Mouse (Mus musculus) intestine, embryonic 16.5 days (tissue): ENCODE measurements around the gene Tspan14. TPM values are rescaled to one million over a fixed set of nuclear protein-coding genes. Genes with fewer than 3 reads are reported as not detected.

Source experiments
- ATAC-seq: fragments of 200-750 bp; cut with Nextera tagmentation; 2 replicates; pipeline ENCODE4 v1.8.0; 2017; ENCODE audit warnings: moderate TSS enrichment, moderate library complexity
- H3K27ac ChIP-seq: fragments of 300-500 bp; sonication (generic); 2 replicates; pipeline ENCODE4 v1.5.1; 2014; ENCODE audit warnings: mild to moderate bottlenecking, low read length
- H3K27me3 ChIP-seq: fragments of 300-500 bp; sonication (generic); replicated peaks from 2 replicates; pipeline ENCODE4 v1.6.1; 2014; ENCODE audit warnings: low read length, control low read depth, mixed read lengths; ENCODE audit not compliant: control insufficient read depth, insufficient read depth
- H3K36me3 ChIP-seq: fragments of 300-500 bp; sonication (generic); 2 replicates; pipeline ENCODE4 v1.6.1; 2014; ENCODE audit warnings: low read length, control low read depth; ENCODE audit not compliant: control insufficient read depth, insufficient read depth
- H3K4me1 ChIP-seq: fragments of 300-500 bp; sonication (generic); 2 replicates; pipeline ENCODE4 v1.6.1; 2014; ENCODE audit warnings: low read length, control low read depth, mixed read lengths; ENCODE audit not compliant: control insufficient read depth, insufficient read depth
- H3K4me2 ChIP-seq: fragments of 300-500 bp; sonication (generic); 2 replicates; pipeline ENCODE4 v1.6.1; 2014; ENCODE audit warnings: low read depth, low read length, control low read depth
- H3K4me3 ChIP-seq: fragments of 300-500 bp; sonication (generic); 2 replicates; pipeline ENCODE4 v1.5.1; 2014; ENCODE audit warnings: mild to moderate bottlenecking, low read length
- H3K9ac ChIP-seq: fragments of 300-500 bp; sonication (generic); 2 replicates; pipeline ENCODE4 v1.6.1; 2014; ENCODE audit warnings: low read depth, low read length
- H3K9me3 ChIP-seq: fragments of 300-500 bp; sonication (generic); 2 replicates; pipeline ENCODE4 v1.6.1; 2016; ENCODE audit warnings: low read length, control low read depth; ENCODE audit not compliant: control insufficient read depth
- WGBS: fragments of 180-500 bp; shearing (Covaris S2); extraction: QIAGEN DNeasy Blood & Tissue Kit; methylation state at CpG from one replicate; pipeline ENCODE4 v1.1.7; 2014; 5-methylcytosine and 5-hydroxymethylcytosine counted together
- polyA plus RNA-seq: library from polyadenylated mRNA; unstranded; fragments of >200 nt; fragmentation: Nextera tagmentation; extraction: Ambion mirVana; gene quantifications from 2 replicates; pipeline ENCODE4 v1.2.1, GENCODE M21; 2015

Gene Tspan14
- polyA plus RNA-seq, 1 experiment from 2014 or later: 65.6 TPM

DNA sequence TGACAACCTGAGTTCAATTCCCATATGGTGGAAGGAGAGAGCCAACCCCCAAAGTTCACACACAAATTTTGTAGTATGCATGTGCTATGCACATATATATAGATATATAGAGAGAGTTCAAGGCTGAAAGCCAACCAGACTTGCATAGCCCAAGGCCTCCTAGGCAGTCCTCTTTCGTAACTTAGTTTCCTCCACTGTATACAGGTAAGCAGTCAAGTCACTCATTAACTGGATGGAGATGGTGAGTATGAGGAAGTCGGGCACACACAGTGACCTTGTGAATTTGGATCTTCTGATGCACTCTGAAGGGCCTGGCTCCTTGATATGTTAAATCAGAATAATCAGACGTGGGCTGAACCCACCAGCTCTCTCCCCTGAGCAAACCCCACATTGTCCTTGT is 68.7 kb downstream of the Tspan14 start:
- no peak overlapping the region for H3K27ac ChIP-seq
- 58% methylated on average over 3 of the region's 3 CpGs for WGBS
- H3K9me3 ChIP-seq: no peaks in the 10 kb centered on the region
- no peak overlapping the region for H3K4me2 ChIP-seq
- H3K4me1 ChIP-seq: no peaks in the 10 kb centered on the region
- no peaks in the 10 kb centered on the region for H3K36me3 ChIP-seq
- peak; percentile 88 for ATAC-seq
- H3K9ac ChIP-seq: no peak overlapping the region
- no peaks in the 10 kb centered on the region for H3K27me3 ChIP-seq
- no peak overlapping the region for H3K4me3 ChIP-seq

DNA sequence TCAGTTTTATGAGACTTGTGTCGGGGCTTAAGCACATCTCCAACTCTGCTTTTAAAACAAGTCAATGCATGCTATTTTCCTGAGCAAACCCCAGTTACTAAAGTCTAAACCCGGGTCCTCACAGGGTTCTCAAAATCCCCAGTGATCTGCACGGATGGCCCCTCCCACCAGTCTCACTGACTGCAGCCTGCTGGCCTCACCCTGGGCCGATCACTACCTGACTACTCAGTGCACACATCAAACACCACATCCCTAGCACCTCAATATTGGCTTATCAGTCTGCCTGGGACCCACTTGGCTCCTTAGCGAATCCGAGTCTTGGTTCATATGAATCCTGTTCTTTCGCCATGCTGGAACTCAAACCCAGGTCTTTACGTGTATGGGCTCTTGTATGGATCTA is 70.9 kb downstream of the Tspan14 start:
- H3K27ac ChIP-seq: no peak overlapping the region
- H3K9me3 ChIP-seq: no peaks in the 10 kb centered on the region
- H3K9ac ChIP-seq: no peak overlapping the region
- H3K4me3 ChIP-seq: no peak overlapping the region
- no peak overlapping the region for H3K4me2 ChIP-seq
- no peaks in the 10 kb centered on the region for H3K36me3 ChIP-seq
- ATAC-seq: no peak
- H3K4me1 ChIP-seq: no peaks in the 10 kb centered on the region
- 73% methylated on average over 8 of the region's 8 CpGs for WGBS
- H3K27me3 ChIP-seq: no peaks in the 10 kb centered on the region

DNA sequence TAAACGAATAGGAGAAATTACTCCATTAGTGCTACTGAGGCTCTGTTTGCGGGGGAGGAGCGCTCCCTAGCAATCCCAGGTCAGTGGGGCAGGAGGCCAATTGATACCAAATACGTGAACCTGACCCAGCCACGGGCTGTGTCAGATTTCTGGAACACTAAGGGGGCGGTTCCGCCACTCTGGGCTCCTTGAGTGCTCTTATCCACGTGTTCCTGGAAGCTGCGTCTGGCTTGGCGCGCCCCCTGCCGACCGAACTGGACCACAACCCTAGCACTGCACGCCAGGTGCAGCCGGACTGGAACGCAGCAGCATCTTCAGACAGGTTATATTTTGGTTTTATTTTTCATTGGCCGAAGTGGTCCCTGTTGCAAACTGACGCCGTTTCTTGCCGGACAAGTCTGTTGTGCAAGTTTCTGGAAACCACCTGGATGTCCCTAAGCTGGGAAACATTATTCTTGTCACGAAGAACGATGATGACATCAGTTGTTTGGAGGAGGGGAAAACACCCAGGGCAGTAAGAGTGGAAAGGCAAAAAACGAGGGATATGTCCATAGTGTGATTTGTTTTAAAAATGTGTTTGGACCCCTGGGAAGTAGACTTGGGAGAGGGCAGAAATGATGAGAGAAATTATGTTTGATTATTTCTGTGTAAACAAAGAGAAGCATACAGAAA is 71.9 kb downstream of the Tspan14 start:
- no peak overlapping the region; the same call in 1 of the 2 replicates for H3K4me3 ChIP-seq
- no peak overlapping the region for H3K27ac ChIP-seq

DNA sequence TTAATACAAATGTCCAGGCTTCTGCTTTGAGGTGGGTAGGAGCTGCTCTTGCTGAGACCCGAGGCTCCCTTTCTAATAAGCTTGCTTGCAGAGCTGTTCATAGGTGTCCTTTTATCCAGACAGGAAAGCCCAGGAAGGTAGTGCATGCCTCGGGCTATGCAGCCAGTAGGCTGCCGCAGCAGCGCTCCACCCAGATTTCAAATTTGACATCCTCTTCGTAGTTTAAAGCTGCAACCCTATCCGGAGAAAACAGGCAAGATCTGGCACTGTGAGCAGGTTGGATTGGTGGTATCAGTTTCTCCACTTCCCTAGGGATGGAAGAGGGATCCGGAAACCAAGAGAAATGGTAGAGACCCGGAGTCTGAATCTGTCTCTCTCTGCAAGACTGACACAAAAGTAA is 72.7 kb downstream of the Tspan14 start:
- no peak overlapping the region for H3K27ac ChIP-seq
- no peaks in the 10 kb centered on the region for H3K9me3 ChIP-seq
- H3K4me3 ChIP-seq: no peak overlapping the region
- WGBS: 71% methylated on average over 8 of the region's 8 CpGs
- H3K4me2 ChIP-seq: no peak overlapping the region
- H3K4me1 ChIP-seq: no peaks in the 10 kb centered on the region
- no peaks in the 10 kb centered on the region for H3K36me3 ChIP-seq
- no peak for ATAC-seq
- H3K9ac ChIP-seq: no peak overlapping the region
- no peaks in the 10 kb centered on the region for H3K27me3 ChIP-seq

More for the DNA sequence above, 71.9 kb downstream of the Tspan14 start:
- H3K4me2 ChIP-seq: peak overlapping the region; percentile 57
- no peaks in the 10 kb centered on the region for H3K4me1 ChIP-seq
- H3K9me3 ChIP-seq: no peaks in the 10 kb centered on the region
- H3K27me3 ChIP-seq: no peaks in the 10 kb centered on the region
- peak; percentile 72 for ATAC-seq
- no peaks in the 10 kb centered on the region for H3K36me3 ChIP-seq
- WGBS: 11% methylated on average over 23 of the region's 23 CpGs
- H3K9ac ChIP-seq: no peak overlapping the region

DNA sequence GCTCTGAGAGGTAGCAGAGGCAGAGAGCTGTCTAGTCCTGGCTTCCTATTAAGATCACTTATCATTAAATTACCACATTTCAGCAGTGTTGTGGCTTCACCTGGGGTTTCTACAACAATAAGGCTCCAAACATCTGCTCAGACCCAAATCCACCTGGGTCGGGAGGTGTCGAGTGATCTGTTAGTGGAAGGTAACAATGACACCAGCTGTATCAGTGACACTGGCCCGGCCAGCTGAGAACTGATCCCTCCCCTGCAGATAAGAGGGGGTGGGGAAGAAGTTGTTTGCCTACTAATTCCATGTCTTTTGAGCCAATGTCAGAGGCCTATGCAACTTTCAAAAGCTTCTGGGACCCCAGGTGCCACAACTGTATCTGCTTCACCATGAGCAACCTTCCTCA is 73.4 kb downstream of the Tspan14 start, which contains the start of gene Sh2d4b:
Gene Sh2d4b (minus strand): TSS at position 71 of the 400 bp plus-strand sequence.
- no peaks in the 10 kb centered on the region for H3K9me3 ChIP-seq
- H3K36me3 ChIP-seq: no peaks in the 10 kb centered on the region
- no peak within 1 kb of the TSS for H3K4me3 ChIP-seq
- ATAC-seq: no peak
- no peak within 1 kb of the TSS for H3K4me2 ChIP-seq
- no peak within 1 kb of the TSS for H3K27ac ChIP-seq
- WGBS: 64% methylated on average over 3 of the region's 3 CpGs
- no peak within 1 kb of the TSS for H3K9ac ChIP-seq
- H3K4me1 ChIP-seq: no peaks in the 10 kb centered on the region
- no peaks in the 10 kb centered on the region for H3K27me3 ChIP-seq

DNA sequence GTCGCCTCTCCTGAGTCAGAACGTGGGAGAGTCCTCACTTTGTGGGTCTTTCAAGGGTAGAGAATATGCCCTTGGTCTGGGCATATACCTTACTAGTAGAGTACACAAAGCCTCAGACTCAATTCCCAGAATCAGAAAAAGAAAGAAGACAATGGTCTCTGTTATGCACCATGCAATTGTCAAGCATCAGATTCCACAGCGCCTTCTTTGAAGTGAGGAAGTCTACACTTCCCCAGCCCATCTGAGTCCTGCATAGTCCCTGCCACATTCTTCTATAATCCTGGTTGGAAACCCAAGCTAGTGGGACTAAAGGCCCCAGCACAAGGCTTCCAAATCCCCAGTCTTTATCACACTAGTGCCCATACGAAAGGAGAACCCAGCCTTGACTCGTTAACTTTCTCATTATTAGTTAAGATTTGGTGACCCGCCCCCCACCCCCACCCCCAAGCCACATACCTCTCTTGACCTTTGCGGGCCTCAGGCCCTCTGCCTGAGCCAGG is 74.2 kb downstream of the Tspan14 start:
- Histone ChIP-seq H3K4me2 (no peak overlapping the region), H3K9me3 (no peaks in the 10 kb centered on the region), H3K27me3 (no peaks in the 10 kb centered on the region), H3K27ac (no peak overlapping the region), H3K36me3 (no peaks in the 10 kb centered on the region), H3K4me1 (no peaks in the 10 kb centered on the region), H3K4me3 (no peak overlapping the region), H3K9ac (no peak overlapping the region)
- WGBS: 95% methylated on average over 7 of the region's 7 CpGs
- no peak for ATAC-seq

DNA sequence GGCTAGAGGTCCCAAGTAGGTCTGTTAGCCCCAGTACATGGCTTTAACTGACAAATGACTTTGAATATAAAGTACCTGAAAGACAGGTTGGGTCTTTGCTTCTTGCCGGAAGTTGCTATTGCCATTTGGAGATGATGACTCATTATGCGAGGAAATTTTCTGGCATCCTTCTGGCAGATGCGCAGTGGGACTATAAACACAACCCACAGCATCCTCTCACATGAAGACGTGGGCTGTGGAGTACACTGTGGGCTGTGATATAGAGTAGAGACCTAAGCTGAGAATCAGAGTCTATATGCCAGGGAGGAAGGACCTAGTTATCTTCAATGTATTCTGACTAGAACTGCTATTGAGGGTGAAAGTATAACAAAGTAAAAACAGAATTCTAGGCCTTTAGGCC is 75.1 kb downstream of the Tspan14 start:
- H3K4me1 ChIP-seq: no peaks in the 10 kb centered on the region
- H3K36me3 ChIP-seq: no peaks in the 10 kb centered on the region
- no peaks in the 10 kb centered on the region for H3K9me3 ChIP-seq
- no peaks in the 10 kb centered on the region for H3K27me3 ChIP-seq
- ATAC-seq: no peak
- H3K27ac ChIP-seq: no peak overlapping the region
- H3K4me2 ChIP-seq: no peak overlapping the region
- 90% methylated on average over 4 of the region's 4 CpGs for WGBS
- H3K9ac ChIP-seq: no peak overlapping the region
- H3K4me3 ChIP-seq: no peak overlapping the region

DNA sequence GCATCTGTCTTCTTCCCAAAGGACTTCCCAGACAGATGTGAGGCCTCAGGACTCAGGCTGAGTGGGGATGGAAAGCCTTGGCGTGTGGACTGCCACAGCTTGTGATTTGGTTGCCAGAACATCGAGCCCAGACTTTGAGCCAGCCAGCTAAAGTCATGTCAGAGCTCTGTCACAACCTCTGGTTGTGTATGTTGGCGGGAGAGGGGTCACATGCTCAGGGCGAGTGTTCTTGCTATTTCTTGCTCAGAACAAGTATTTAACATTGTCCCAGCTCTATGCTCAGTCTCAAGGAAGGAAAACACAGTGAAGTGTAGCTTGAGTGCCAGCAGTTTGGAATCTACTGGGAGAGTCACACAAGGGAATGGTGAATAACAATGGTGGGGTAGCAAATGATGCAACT is 76.9 kb downstream of the Tspan14 start:
- H3K9ac ChIP-seq: no peak overlapping the region
- no peaks in the 10 kb centered on the region for H3K27me3 ChIP-seq
- H3K4me2 ChIP-seq: no peak overlapping the region
- 69% methylated on average over 4 of the region's 4 CpGs for WGBS
- no peaks in the 10 kb centered on the region for H3K9me3 ChIP-seq
- H3K4me3 ChIP-seq: no peak overlapping the region
- no peak overlapping the region for H3K27ac ChIP-seq
- no peak for ATAC-seq
- no peaks in the 10 kb centered on the region for H3K4me1 ChIP-seq
- no peaks in the 10 kb centered on the region for H3K36me3 ChIP-seq

DNA sequence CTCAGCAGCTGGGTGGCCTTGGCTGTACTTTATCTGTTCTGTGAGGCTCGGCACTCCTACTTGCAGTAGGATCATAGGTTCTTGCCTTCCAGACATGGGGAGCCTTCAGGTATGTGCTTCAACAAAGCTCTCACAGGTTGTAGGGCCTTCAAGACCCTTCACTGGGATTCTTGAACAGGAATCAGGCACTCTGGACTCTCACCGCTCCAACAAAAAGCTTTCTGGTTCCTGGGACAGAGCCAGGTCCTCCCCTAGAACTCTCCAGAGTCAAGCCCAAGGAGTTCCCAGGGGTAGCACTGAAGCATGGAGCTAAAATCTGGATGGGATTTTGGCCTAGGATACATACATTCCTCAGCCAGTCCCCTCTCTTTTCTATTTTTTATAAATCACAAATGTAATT is 77.4 kb downstream of the Tspan14 start:
- Histone ChIP-seq H3K27ac (no peak overlapping the region), H3K4me2 (no peak overlapping the region), H3K4me3 (no peak overlapping the region), H3K36me3 (no peaks in the 10 kb centered on the region), H3K9ac (no peak overlapping the region), H3K4me1 (no peaks in the 10 kb centered on the region), H3K27me3 (no peaks in the 10 kb centered on the region), H3K9me3 (no peaks in the 10 kb centered on the region)
- ATAC-seq: no peak
- 93% methylated on average over 2 of the region's 2 CpGs for WGBS
